Comparison of ENCODE assay signal across 8 mouse cellular contexts in genomic region chr3:81932141-81933101, GRCm38 (mm10). TPM values are rescaled to one million over a fixed set of nuclear protein-coding genes. Genes with fewer than 3 reads are reported as not detected.
DNase-seq lines count a peak whose midpoint lies in the region; ATAC-seq lines count a peak whose summit lies in the region.

Ctso (plus strand) TSS chr3:81932601.

- no peaks in the 10 kb centered on the region for H3K9me3 ChIP-seq in forebrain, embryonic 11.5 days (ENCODE audit: control insufficient read depth, low read length)
- H3K9me3 ChIP-seq in heart, embryonic 15.5 days (replicated peaks) = no peaks in the 10 kb centered on the region
- no peaks in the 10 kb centered on the region for H3K9me3 ChIP-seq in liver, embryonic 12.5 days (replicated peaks)

- H3K36me3 ChIP-seq in forebrain, embryonic 11.5 days (ENCODE audit: control insufficient read depth, insufficient read depth, low read length) = no peaks in the 10 kb centered on the region
- no peaks in the 10 kb centered on the region for H3K36me3 ChIP-seq in heart, embryonic 15.5 days
- H3K36me3 ChIP-seq in liver, embryonic 12.5 days = no peaks in the 10 kb centered on the region
- no peaks in the 10 kb centered on the region for H3K36me3 ChIP-seq in splenic B cell, adult 2 months (ENCODE audit: control insufficient read depth, insufficient read depth, low read length, poor library complexity, severe bottlenecking)

- H3K9ac ChIP-seq in forebrain, embryonic 11.5 days (ENCODE audit: low read length) = peak within 1 kb of the TSS; percentile 84
- H3K9ac ChIP-seq in heart, embryonic 15.5 days = peak within 1 kb of the TSS; percentile 82
- peak within 1 kb of the TSS; percentile 81 for H3K9ac ChIP-seq in liver, embryonic 12.5 days

- H3K4me1 ChIP-seq in forebrain, embryonic 11.5 days (replicated peaks; ENCODE audit: control insufficient read depth, insufficient read depth, low read length) = no peaks in the 10 kb centered on the region
- H3K4me1 ChIP-seq in heart, embryonic 15.5 days (replicated peaks) = peaks cover 8% of the 10 kb centered on the region
- H3K4me1 ChIP-seq in liver, embryonic 12.5 days = 0 out of 2 replicates have a peak, but pooled peaks cover 7% of the 10 kb centered on the region

- peak; percentile 68 to 80 for DNase-seq in CD8-positive naive resting alpha-beta T cell, adult 2 months (ENCODE audit: low read depth in 2 of 2, low spot score in 2 of 2)
- peak; percentile 60 for DNase-seq in c-Kit-positive CD71-positive TER-119-negative erythroid progenitor cells, embryonic 14.5 days (ENCODE audit: low read depth)
- peak; percentile 88 for DNase-seq in forebrain, embryonic 11.5 days (ENCODE audit: low spot score)
- DNase-seq in kidney, postnatal 14 days = peak; percentile 91
- peak; percentile 89 for DNase-seq in naive thymus-derived CD4-positive, alpha-beta T cell, adult 2 months (ENCODE audit: low read depth)
- DNase-seq in splenic B cell, adult 2 months (ENCODE audit: low read depth, low spot score) = peak; percentile 84

- no peaks in the 10 kb centered on the region for H3K27me3 ChIP-seq in forebrain, embryonic 11.5 days (ENCODE audit: control insufficient read depth, insufficient read depth, low read length)
- no peaks in the 10 kb centered on the region for H3K27me3 ChIP-seq in heart, embryonic 15.5 days
- H3K27me3 ChIP-seq in liver, embryonic 12.5 days (replicated peaks) = no peaks in the 10 kb centered on the region
- no peaks in the 10 kb centered on the region for H3K27me3 ChIP-seq in splenic B cell, adult 2 months (ENCODE audit: control insufficient read depth, insufficient read depth, low read length, poor library complexity, severe bottlenecking)

- peak within 1 kb of the TSS; percentile 71 for H3K4me3 ChIP-seq in forebrain, embryonic 11.5 days (ENCODE audit: low read depth, low read length)
- H3K4me3 ChIP-seq in heart, embryonic 15.5 days = peak within 1 kb of the TSS; percentile 93
- peak within 1 kb of the TSS; percentile 87 for H3K4me3 ChIP-seq in liver, embryonic 12.5 days

- peak within 1 kb of the TSS; percentile 51 for H3K4me2 ChIP-seq in forebrain, embryonic 11.5 days (ENCODE audit: low read depth, low read length, severe bottlenecking)
- peak within 1 kb of the TSS; percentile 50 for H3K4me2 ChIP-seq in heart, embryonic 15.5 days
- peak within 1 kb of the TSS; percentile 56 for H3K4me2 ChIP-seq in liver, embryonic 12.5 days

- ATAC-seq in forebrain, embryonic 11.5 days (replicated peaks; ENCODE audit: low FRiP score) = peak; percentile 92
- peak; percentile 80 for ATAC-seq in heart, embryonic 15.5 days (replicated peaks; ENCODE audit: insufficient number of reproducible peaks, insufficient read depth, low FRiP score, low read depth)
- ATAC-seq in liver, embryonic 12.5 days = peak; percentile 94

- 9% methylated on average over 27 of the region's 27 CpGs for WGBS in forebrain, embryonic 11.5 days
- WGBS in heart, embryonic 15.5 days = 12% methylated on average over 27 of the region's 27 CpGs
- WGBS in liver, embryonic 12.5 days (ENCODE audit: insufficient replicate concordance) = 11% methylated on average over 27 of the region's 27 CpGs

- no peak within 1 kb of the TSS for H3K27ac ChIP-seq in forebrain, embryonic 11.5 days (ENCODE audit: low read depth, low read length)
- H3K27ac ChIP-seq in heart, embryonic 15.5 days = peak within 1 kb of the TSS; percentile 93
- peak within 1 kb of the TSS; percentile 75 for H3K27ac ChIP-seq in liver, embryonic 12.5 days

RNA-seq across cellular contexts. Expression of gene Ctso, which starts in this region (rescaled TPM):
- polyA plus RNA-seq in forebrain, embryonic 11.5 days (2014; fragmentation: Nextera tagmentation; extraction: Ambion mirVana) = 5.2 and 5.8 TPM in 2 replicates
- 18.5 and 21.8 TPM in 2 replicates for polyA plus RNA-seq in heart, embryonic 15.5 days (2015; fragmentation: Nextera tagmentation; extraction: Ambion mirVana)
- polyA plus RNA-seq in liver, embryonic 12.5 days (2016; fragmentation: Nextera tagmentation; extraction: Ambion mirVana) = 5.1 and 5.6 TPM in 2 replicates
